Mouse (Mus musculus) forebrain, embryonic 16.5 days (tissue): Measurements from ENCODE around the gene Gm38100. TPM values are rescaled to one million over a fixed set of nuclear protein-coding genes. Genes with fewer than 3 reads are reported as not detected.
A peak's percentile ranks its signal among the peaks of the same experiment; 100 is the strongest.

ENCODE experiments used
- ATAC-seq: fragments of 200-750 bp; cut with Nextera tagmentation; 2 replicates; pipeline ENCODE4 v1.8.0; 2017; ENCODE audit warnings: mild to moderate bottlenecking, moderate library complexity
- H3K27ac ChIP-seq: fragments of 300-500 bp; sonication (generic); 2 replicates; pipeline ENCODE4 v1.5.1; 2014; ENCODE audit warnings: low read length, control low read depth
- H3K27me3 ChIP-seq: fragments of 300-500 bp; sonication (generic); replicated peaks from 2 replicates; pipeline ENCODE4 v1.6.1; 2014; ENCODE audit warnings: low read length; ENCODE audit not compliant: control insufficient read depth, insufficient read depth
- H3K36me3 ChIP-seq: fragments of 300-500 bp; sonication (generic); 2 replicates; pipeline ENCODE4 v1.6.1; 2014; ENCODE audit not compliant: control insufficient read depth, insufficient read depth
- H3K4me1 ChIP-seq: fragments of 300-500 bp; sonication (generic); replicated peaks from 2 replicates; pipeline ENCODE4 v1.6.1; 2014; ENCODE audit warnings: low read length; ENCODE audit not compliant: control insufficient read depth, insufficient read depth
- H3K4me2 ChIP-seq: fragments of 300-500 bp; sonication (generic); 2 replicates; pipeline ENCODE4 v1.6.1; 2014; ENCODE audit warnings: mild to moderate bottlenecking, low read length, control low read depth
- H3K4me3 ChIP-seq: fragments of 300-500 bp; sonication (generic); replicated peaks from 2 replicates; pipeline ENCODE4 v1.5.1; 2014; ENCODE audit warnings: mild to moderate bottlenecking, low read length, control low read depth
- H3K9ac ChIP-seq: fragments of 300-500 bp; sonication (generic); replicated peaks from 2 replicates; pipeline ENCODE4 v1.6.1; 2014; ENCODE audit warnings: low read depth, low read length, control low read depth
- H3K9me3 ChIP-seq: fragments of 300-500 bp; sonication (generic); 2 replicates; pipeline ENCODE4 v1.6.1; 2016; ENCODE audit warnings: low read length; ENCODE audit not compliant: control insufficient read depth
- WGBS: fragments of 180-500 bp; shearing (Covaris S2); extraction: QIAGEN DNeasy Blood & Tissue Kit; methylation state at CpG from one replicate; pipeline ENCODE4 v1.1.7; 2014; 5-methylcytosine and 5-hydroxymethylcytosine counted together
- polyA plus RNA-seq: library from polyadenylated mRNA; unstranded; fragments of >200 nt; fragmentation: Nextera tagmentation; extraction: Ambion mirVana; gene quantifications from 2 replicates; pipeline ENCODE4 v1.2.1, GENCODE M21; 2015

Gm38100 gene
- polyA plus RNA-seq, 1 experiment from 2014 or later = 0.27 TPM

DNA sequence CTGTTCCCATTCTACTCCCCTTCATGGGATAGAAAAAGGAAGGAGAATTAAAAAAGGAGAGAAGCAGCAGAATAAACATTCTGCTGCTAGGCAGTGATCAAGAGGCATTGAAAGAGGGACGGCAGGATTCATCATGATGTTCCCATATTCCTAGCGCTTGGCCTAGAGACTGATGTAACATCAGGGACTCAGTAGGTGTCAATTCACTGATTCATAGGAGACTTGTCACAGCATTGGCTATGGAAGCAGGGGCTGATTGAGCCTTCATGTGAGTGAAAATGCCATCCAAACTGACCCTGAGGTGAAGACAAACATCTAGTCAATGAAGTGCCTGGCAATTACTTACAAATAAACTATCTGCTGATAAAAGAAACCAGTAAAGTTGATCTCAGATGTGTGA, 30.7 kb downstream of the Gm38100 start:
- H3K27ac ChIP-seq = no peak overlapping the region
- no peaks in the 10 kb centered on the region for H3K9me3 ChIP-seq
- no peaks in the 10 kb centered on the region for H3K36me3 ChIP-seq
- no peak overlapping the region for H3K4me3 ChIP-seq
- no peak overlapping the region for H3K9ac ChIP-seq
- no peak for ATAC-seq
- WGBS = 91% methylated on average over 2 of the region's 2 CpGs
- no peak overlapping the region for H3K4me2 ChIP-seq
- H3K27me3 ChIP-seq = no peaks in the 10 kb centered on the region
- no peaks in the 10 kb centered on the region for H3K4me1 ChIP-seq

DNA sequence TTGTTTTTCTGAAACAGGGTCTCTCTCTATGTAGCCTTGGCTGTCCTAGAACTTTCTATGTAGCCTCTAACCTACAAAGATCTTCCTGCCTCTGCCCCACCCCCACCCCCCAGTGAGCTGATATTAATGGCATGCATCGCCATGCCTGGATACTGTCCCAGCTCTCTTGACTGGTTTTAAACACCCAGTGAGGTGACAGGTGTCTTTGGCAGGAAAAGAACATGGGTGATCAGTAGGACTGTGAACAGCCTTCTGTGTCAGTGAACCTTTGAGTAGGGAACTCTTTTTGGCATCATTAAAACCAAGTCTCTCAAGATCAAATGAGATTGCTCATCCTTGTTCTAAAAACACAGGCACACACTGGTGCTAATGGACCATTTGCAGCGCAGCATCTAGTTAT, 41.7 kb downstream of the Gm38100 start:
- 85% methylated on average over 2 of the region's 2 CpGs for WGBS
- no peaks in the 10 kb centered on the region for H3K36me3 ChIP-seq
- no peak overlapping the region for H3K4me2 ChIP-seq
- H3K4me3 ChIP-seq = no peak overlapping the region
- no peak for ATAC-seq
- H3K9me3 ChIP-seq = no peaks in the 10 kb centered on the region
- H3K4me1 ChIP-seq = no peaks in the 10 kb centered on the region
- H3K9ac ChIP-seq = no peak overlapping the region
- H3K27me3 ChIP-seq = no peaks in the 10 kb centered on the region
- H3K27ac ChIP-seq = no peak overlapping the region

- Histone ChIP-seq H3K4me3 (no peak overlapping the region), H3K4me1 (no peaks in the 10 kb centered on the region), H3K9me3 (no peaks in the 10 kb centered on the region), H3K36me3 (no peaks in the 10 kb centered on the region), H3K27me3 (no peaks in the 10 kb centered on the region), H3K27ac (no peak overlapping the region), H3K9ac (no peak overlapping the region), H3K4me2 (no peak overlapping the region)
- WGBS = 83% methylated on average over 5 of the region's 5 CpGs
- ATAC-seq = 0 out of 2 replicates have a peak, but pooled peaks have one; percentile 39
Observed at GRCm38 (mm10) chr1:175967004-175967745, 47.0 kb downstream of the Gm38100 start.

DNA sequence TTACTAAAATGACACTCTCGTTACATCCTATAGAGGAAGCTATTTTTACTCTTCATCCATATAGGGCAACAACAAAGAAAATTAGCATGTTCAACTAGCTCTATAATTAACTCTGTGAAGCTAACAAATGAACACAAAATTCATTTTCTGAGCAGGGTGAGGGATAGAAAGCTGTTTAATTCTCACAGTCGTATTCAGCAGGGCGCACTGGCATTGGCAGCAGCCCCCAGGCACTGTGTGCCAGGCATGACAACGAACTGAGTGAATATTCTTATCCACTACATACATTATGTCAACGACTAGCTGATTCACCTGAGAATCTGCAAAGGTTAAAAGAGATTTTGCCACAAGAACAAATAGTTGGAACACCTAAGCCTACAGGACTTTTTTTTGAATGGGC, 50.6 kb downstream of the Gm38100 start:
- Histone ChIP-seq H3K9me3 (no peaks in the 10 kb centered on the region), H3K9ac (no peak overlapping the region), H3K27ac (no peak overlapping the region), H3K4me1 (no peaks in the 10 kb centered on the region), H3K4me3 (no peak overlapping the region), H3K27me3 (no peaks in the 10 kb centered on the region), H3K36me3 (no peaks in the 10 kb centered on the region), H3K4me2 (no peak overlapping the region)
- peak; percentile 65 for ATAC-seq
- 16% methylated on average over 5 of the region's 5 CpGs for WGBS

Other genes starting within 250 kb of the Gm38100 start
- 3.0 and 4.8 TPM in 2 replicates for gene Opn3, start 227.6 kb upstream of the Gm38100 start, polyA plus RNA-seq
- gene Chml, start 227.4 kb upstream of the Gm38100 start, polyA plus RNA-seq = 2.1 and 2.3 TPM in 2 replicates
- not detected in 2 replicates for gene Wdr64, start 221.7 kb upstream of the Gm38100 start, polyA plus RNA-seq
- gene Exo1, start 39.7 kb upstream of the Gm38100 start, polyA plus RNA-seq = 20.4 and 28.5 TPM in 2 replicates
- gene Rbm8a2, start 58.8 kb downstream of the Gm38100 start, polyA plus RNA-seq = 0.47 and 0.48 TPM in 2 replicates